Comparison of ENCODE assay signal across 21 mouse cellular contexts in genomic region chr2:148162562-148162961, GRCm38 (mm10).
A peak's percentile ranks its signal among the peaks of the same experiment; 100 is the strongest.
DNase-seq lines count a peak whose midpoint lies in the region; TF ChIP-seq lines count a peak whose summit lies in the region.
"Had no signal": no experiment of that assay in that cellular context is flagged by ENCODE, and none has a peak within 500 bp of the region (broad histone marks: within the 10 kb centered on the region; RNA-seq: fewer than 3 reads in every experiment).

No protein-coding gene starts in this region.

- peak; percentile 42 for DNase-seq in heart, adult 11 months
- DNase-seq in heart, adult 8-10 months (ENCODE audit: low spot score), result no peak
- DNase-seq in layer of hippocampus, adult 11-12 months (ENCODE audit: low spot score), result peak; percentile 21
- no peak for DNase-seq in layer of hippocampus, postnatal 10 days (ENCODE audit: low spot score in 2 of 2)
- DNase-seq in left cerebral cortex, adult 2 months (ENCODE audit: extremely low spot score in 1 of 2, low spot score in 2 of 2), result no peak
- no peak for DNase-seq in left cerebral cortex, adult 9 months (ENCODE audit: low spot score in 2 of 2)
- no peak for DNase-seq in spleen, postnatal 4 days (ENCODE audit: low spot score in 2 of 2)
- DNase-seq: adrenal gland, adult 2 months; adrenal gland, postnatal 14 days; cerebellum, adult 11-12 months; cerebellum, adult 8-10 months; cerebellum, postnatal 10 days; cerebellum, postnatal 36 days; gastrocnemius, postnatal 14 days; heart, adult 18-20 months; heart, postnatal 14 days; heart, postnatal 4 days had no signal

- peak overlapping the region; percentile 87 for H3K27ac ChIP-seq in left cerebral cortex, adult 2 months
- H3K27ac ChIP-seq in cortical plate, adult 2 months (ENCODE audit: insufficient read depth, low read length), result peak overlapping the region; percentile 95
- H3K27ac ChIP-seq: gastrocnemius, adult 2 months; heart, embryonic 10.5 days; heart, embryonic 13.5 days had no signal

- intact Hi-C loops in left cerebral cortex, adult 2 months (cut with DNase I), result loop anchor here (1.0 kb wide), 1 partner anchor 202 kb away; no protein-coding TSS in a partner anchor

- no peak for TF ChIP-seq CTCF in left cerebral cortex, adult 2 months (IDR thresholded peaks at IDR 0.05)
- TF ChIP-seq CTCF in cortical plate, adult 2 months (IDR thresholded peaks at IDR 0.05; ENCODE audit: extremely low read depth, insufficient read depth, low read length), result no peak

- no peak for TF ChIP-seq POLR2A in cortical plate, adult 2 months (IDR thresholded peaks at IDR 0.05; ENCODE audit: extremely low read depth, insufficient read depth, low read length)

- H3K4me3 ChIP-seq in left cerebral cortex, adult 2 months, result no peak overlapping the region
- H3K4me3 ChIP-seq in cortical plate, adult 2 months (ENCODE audit: insufficient read depth, low read length), result no peak overlapping the region
- H3K4me3 ChIP-seq: gastrocnemius, adult 2 months; heart, embryonic 10.5 days; heart, embryonic 13.5 days had no signal

- peaks cover 9% of the 10 kb centered on the region for H3K4me1 ChIP-seq in cortical plate, adult 2 months (ENCODE audit: control insufficient read depth, insufficient read depth, low read length)
- H3K4me1 ChIP-seq: heart, embryonic 10.5 days; heart, embryonic 13.5 days had no signal

Comparison
In these comparisons a context has a peak if more than half of its experiments do, and no peak if none do; other contexts are left out.
1. DNase-seq: peak in heart, adult 11 months (single experiment) and layer of hippocampus, adult 11-12 months (single experiment); none in heart, adult 8-10 months (single experiment), layer of hippocampus, postnatal 10 days (0 of 2), left cerebral cortex, adult 2 months (0 of 2), left cerebral cortex, adult 9 months (0 of 2) and spleen, postnatal 4 days (0 of 2).